Mouse (Mus musculus): ENCODE data around the gene Aftph.

DNA sequence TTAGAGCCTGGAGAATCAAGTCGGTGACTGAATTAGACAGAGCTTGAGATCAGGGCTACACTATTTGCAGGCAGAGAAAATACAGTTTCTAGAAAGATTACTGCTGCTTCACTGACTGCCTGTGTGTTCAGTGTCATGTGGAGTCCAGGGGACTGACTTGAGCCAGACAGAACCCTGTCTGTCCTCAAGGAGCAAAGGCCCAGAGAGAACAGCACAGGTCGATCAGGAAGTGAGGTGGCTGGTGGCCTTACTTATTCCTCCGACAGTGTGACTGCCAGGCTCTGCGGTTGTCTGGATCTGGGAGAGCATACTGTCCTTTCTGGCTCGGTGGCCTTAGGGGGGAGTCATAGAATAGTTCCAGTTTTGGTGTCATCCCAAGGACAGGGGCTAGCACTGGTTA is 60.6 kb downstream of the Aftph start:
- TF ChIP-seq CTCF (IDR thresholded peaks at IDR 0.05) (no peak), EP300 (IDR thresholded peaks at IDR 0.05) (no peak)
